Mouse (Mus musculus) C2C12 (cell line): ENCODE results near the gene Pemt.

Source experiments
- CTCF ChIP-seq: IDR thresholded peaks from one replicate; pipeline ENCODE4 v1.5.1; 2011; ENCODE audit not compliant: control insufficient read depth, insufficient read depth, insufficient read length
- FOSL1 ChIP-seq: IDR thresholded peaks from one replicate; pipeline ENCODE4 v1.8.0; 2011; ENCODE audit warnings: mild to moderate bottlenecking, low read length; ENCODE audit not compliant: poor library complexity, insufficient read depth, severe bottlenecking
- MAX ChIP-seq: IDR thresholded peaks from one replicate; pipeline ENCODE4 v1.6.1; 2011; ENCODE audit warnings: mild to moderate bottlenecking, control low read depth
- MYOD1 ChIP-seq: IDR thresholded peaks from one replicate; pipeline ENCODE4 v1.6.1; 2011; ENCODE audit warnings: low read depth; ENCODE audit not compliant: control insufficient read depth, insufficient read length
- USF1 ChIP-seq: IDR thresholded peaks from one replicate; pipeline ENCODE4 v1.6.1; 2011; ENCODE audit warnings: low read depth, mild to moderate bottlenecking, control low read depth, moderate library complexity

GRCm38 (mm10) chr11:60071221-60071620 is 24.9 kb upstream of the Pemt start:
- TF ChIP-seq CTCF (no peak), MAX (no peak), FOSL1 (no peak), MYOD1 (no peak), USF1 (no peak)
